Mouse (Mus musculus) layer of hippocampus, postnatal 10 days (tissue): ENCODE measurements around the gene Lilrb4a. TPM values are rescaled to one million over a fixed set of nuclear protein-coding genes. Genes with fewer than 3 reads are reported as not detected.
"Not testable (repeated sequence)": the region's sequence is repeated elsewhere in the genome, so short reads cannot be mapped to it uniquely, and the experiment has no call there.

Experiments
- DNase-seq, 2 experiments: peaks; one replicate each; pipeline ENCODE4 v3.0.0; 2021; ENCODE audit warnings: low spot score in 2 of 2
- long read RNA-seq: library from polyadenylated mRNA; stranded (forward); transcript quantifications from one replicate; pipeline ENCODE4 v2.0.0, GENCODE M21; 2023
- total RNA-seq, 2 experiments: library from RNA; stranded (reverse); gene quantifications; 2 replicates each; pipeline ENCODE4 v1.2.3; 2021

The Lilrb4a gene
- total RNA-seq, result under 1 TPM in 1 of 2 experiments, not detected in 1; 0.13 TPM
- long read RNA-seq, result 0 reads

DNA sequence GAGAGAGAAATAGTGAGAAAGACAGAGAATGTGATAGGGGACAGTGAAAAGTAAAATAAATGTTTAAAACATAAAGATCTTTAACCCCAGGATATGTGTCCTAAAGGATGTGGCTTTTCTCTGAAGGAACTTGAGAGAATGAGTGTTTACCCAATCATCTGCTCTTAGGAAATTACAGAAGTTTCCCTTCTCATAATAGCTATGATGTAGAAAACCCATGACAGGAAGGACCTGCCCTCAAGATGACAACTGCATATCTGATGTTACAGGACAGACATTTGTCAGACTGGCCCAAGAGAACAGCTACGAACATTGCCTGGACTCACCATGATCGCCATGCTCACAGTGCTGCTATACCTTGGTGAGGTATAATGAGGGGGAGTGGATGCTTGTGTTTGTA, at the start of gene Lilrb4a:
TSS of gene Lilrb4a (plus strand) at position 266 of the 400 bp plus-strand sequence.
- not testable (repeated sequence) for DNase-seq

- no peak for DNase-seq
These were observed 39.1 kb upstream of the Lilrb4a start for GRCm38 (mm10) chr10:51451610-51452009.

DNA sequence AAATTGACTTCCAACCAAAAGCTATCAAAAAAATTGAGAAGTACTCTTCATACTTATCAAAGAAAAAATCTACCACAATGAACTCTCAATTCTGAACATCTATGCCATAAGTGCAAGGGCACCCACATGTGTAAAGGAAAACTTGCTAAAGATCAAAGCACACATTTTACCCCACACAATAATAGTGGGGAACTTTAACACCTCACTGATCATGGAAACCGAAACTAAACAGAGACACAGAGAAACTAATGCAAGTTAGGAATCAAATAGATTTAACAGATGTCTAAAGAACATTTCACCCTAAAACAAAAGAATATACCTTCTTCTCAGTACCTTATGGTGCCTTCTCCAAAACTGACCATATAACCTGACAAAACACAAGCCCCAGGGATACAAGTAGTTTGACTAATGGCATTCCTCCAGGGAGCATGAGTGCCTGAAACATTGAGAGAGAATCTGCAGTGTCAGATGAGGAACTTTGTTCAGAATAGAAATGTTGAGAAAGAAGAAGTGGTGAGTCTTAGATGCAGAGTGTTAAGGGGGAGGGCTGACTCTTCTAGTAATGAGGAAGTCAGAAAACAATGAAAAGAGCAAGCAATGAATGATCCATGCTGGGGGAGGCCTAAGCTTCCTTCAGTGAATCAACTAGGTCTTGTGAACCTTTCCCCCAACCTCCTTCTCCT, 37.0 kb upstream of the Lilrb4a start:
- no peak for DNase-seq

DNA sequence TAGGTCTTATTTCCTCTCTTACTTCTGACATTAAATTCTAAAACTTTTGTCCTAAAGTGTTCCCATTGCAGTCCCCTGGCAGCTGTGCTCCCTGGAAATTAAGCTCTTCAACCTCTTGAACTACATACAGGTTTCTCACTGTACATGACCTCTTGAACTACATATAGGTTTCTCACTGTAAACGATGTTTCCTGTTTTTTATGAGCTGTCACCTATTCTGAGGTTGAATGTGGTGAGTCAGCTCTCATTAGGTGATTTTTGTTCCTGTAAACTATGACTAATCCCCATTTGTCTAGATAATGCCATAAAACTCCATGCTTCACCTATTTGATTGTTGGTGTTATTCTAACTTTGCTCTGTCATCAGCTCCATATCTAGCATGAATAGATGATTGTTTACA, 36.4 kb upstream of the Lilrb4a start:
- DNase-seq, result no peak

- no peak for DNase-seq
These were observed 35.0 kb upstream of the Lilrb4a start for GRCm38 (mm10) chr10:51455762-51456161.

DNA sequence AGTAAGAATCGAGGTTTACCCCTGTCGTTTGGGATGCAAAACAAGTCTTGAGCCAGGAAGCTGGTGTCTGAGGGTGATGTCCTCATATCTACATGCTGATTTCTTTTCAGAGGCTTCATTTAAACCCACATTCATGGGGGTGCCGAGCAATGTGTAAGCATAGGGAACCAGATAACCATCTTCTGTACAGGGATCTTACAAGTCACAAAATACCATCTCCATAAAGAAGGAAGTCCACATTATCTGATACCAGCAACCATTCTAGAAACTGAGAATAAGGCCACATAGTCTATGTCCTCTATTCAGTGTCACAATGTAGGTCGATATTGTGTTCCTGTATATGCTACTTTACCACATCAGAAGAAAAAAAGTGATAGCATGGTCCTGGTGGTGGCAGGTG, 34.4 kb upstream of the Lilrb4a start:
- DNase-seq, result no peak

GRCm38 (mm10) chr10:51463800-51464199, 27.0 kb upstream of the Lilrb4a start:
- not testable (repeated sequence) for DNase-seq

- DNase-seq, result not testable (repeated sequence)
These were observed 10.4 kb upstream of the Lilrb4a start, which contains the start of the genes Gm49339 and Lilr4b for GRCm38 (mm10) chr10:51480397-51480796. Gene Gm49339, plus strand, starts transcription at chr10:51480612. Gene Lilr4b, plus strand, starts transcription at chr10:51480632.

DNA sequence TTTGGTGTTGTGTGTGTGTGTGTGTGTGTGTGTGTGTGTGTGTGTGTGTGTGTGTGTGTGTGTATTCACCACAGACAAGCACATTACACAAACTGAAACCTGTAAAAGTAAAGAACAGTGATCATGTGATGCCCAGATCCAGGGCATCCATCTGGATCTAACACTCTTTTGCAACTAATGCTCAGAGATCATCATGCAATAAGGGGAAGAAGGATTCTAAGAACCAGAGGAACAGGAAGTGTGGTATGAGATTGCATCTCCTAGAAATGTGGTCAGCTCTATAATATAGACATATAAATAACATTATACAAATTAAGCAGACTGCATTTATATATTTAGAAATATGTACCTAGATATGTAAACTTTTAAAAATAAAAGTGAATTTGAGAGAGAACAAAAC, 29.3 kb downstream of the Lilrb4a start:
- no peak for DNase-seq

- DNase-seq, result no peak
These were observed 30.7 kb downstream of the Lilrb4a start for GRCm38 (mm10) chr10:51521453-51521852.

GRCm38 (mm10) chr10:51526090-51526489, 35.3 kb downstream of the Lilrb4a start:
- DNase-seq, result no peak

- DNase-seq, result no peak
These were observed 35.9 kb downstream of the Lilrb4a start for GRCm38 (mm10) chr10:51526633-51527032.

- DNase-seq, result no peak
These were observed 38.2 kb downstream of the Lilrb4a start for GRCm38 (mm10) chr10:51528840-51529434.

DNA sequence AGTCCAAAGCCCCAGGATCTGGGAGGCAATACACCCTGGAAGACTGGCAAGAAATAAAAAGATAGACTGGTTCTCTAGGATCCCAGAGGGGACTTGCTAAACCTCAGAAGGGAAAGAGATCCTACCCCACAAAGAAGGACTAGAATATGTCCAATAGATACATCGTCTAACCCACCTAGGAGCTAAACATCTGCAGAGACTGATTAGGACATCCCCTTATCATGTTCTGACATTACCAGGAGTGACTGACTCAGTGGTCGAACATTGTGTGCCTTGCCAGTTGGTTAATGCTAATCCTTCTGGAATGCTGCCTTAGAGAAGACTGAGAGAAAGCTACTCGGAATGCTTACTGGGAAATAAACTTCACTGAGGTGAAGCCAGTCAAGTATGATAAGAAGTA, 38.7 kb downstream of the Lilrb4a start:
- no peak for DNase-seq

DNA sequence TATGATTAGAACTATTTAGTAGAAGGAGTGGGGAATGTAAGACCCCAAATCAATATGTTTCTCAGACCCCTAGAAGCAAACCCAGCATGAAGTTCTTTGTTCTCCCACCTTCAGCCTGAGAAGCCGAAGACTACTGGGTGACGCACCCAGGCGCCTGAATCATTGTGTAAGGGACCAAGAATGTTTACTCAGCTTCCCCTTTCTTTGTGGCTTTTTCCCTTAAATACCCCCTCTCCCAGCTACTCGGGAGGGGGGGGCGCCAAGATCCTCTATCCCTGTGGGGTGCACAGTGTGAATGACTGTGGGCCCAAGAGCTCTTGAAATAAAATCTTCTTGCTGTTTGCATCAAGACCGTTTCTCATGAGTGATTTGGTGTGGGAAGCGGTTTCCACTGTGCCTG, 40.1 kb downstream of the Lilrb4a start:
- DNase-seq, result no peak

Other genes starting within 250 kb of the Lilrb4a start
- gene Gm49339, start 10.3 kb upstream of the Lilrb4a start, total RNA-seq, result not detected
- gene Lilr4b, start 10.3 kb upstream of the Lilrb4a start, total RNA-seq, result under 1 TPM in 1 of 2 experiments, not detected in 1; 0.18 TPM
- under 1 TPM in 1 of 2 experiments, not detected in 1; 0.56 TPM for gene Fam162b, start 99.6 kb downstream of the Lilrb4a start, total RNA-seq
- gene Gprc6a, start 140.5 kb downstream of the Lilrb4a start, total RNA-seq, result not detected
- gene Rfx6, start 186.8 kb downstream of the Lilrb4a start, total RNA-seq, result not detected